Mouse (Mus musculus) thymus, adult 2 months (tissue): ENCODE measurements around the gene Tmem260.

Source experiments
- CTCF ChIP-seq: fragments of 200-500 bp; IDR thresholded peaks from 2 replicates; pipeline ENCODE4 v1.5.1; 2012; ENCODE audit warnings: mild to moderate bottlenecking, control low read depth, low read length, moderate library complexity, borderline replicate concordance; ENCODE audit not compliant: control insufficient read depth, poor library complexity, insufficient read depth; ENCODE audit errors: extremely low read depth
- POLR2A ChIP-seq: fragments of 200-500 bp; IDR thresholded peaks from 2 replicates; pipeline ENCODE4 v1.6.1; 2012; ENCODE audit warnings: mild to moderate bottlenecking, low read length, control low read depth, moderate library complexity; ENCODE audit not compliant: control insufficient read depth, poor library complexity, insufficient read depth; ENCODE audit errors: extremely low read depth

GRCm38 (mm10) chr14:48515538-48515937 is 69.6 kb downstream of the Tmem260 start:
- TF ChIP-seq CTCF (no peak), POLR2A (no peak)
